Mouse (Mus musculus): ENCODE data around the gene Kctd12.

DNA sequence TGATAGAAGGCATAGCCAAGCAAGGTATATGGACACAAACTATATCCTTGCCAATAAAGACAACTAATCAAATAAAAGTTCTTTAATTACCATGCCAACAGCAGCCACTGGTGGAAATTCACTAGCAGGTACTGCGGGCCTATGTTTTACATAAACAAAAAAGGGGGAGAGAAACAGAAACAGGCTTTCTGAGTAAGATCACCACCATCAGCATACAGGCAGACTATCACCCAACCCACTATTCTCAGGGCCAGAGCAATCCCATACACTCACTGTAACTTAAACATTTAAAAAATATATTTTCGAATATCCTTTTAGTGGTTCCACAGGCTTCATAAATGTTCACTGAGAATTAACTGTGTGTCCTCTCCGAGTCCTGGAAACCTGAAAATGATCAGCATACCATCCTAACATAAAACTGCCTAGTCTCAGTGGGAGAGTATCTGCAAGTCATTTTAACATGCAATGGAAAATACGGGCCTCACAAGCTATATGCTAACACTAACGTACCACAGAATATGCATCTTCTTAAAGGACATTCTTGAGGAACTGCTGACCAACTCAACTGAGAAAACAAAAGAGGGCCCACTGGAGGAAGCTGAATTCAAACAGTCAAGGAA is 54.5 kb downstream of the Kctd12 start:
- TF ChIP-seq CTCF (IDR thresholded peaks at IDR 0.05; ENCODE audit: control insufficient read depth, insufficient read depth, insufficient read length) (no peak), CEBPB (IDR thresholded peaks at IDR 0.05; ENCODE audit: low read depth) (no peak)
